Mouse (Mus musculus) forebrain, embryonic 10.5 days (tissue): ENCODE measurements around the gene Cc2d2a. TPM values are rescaled to one million over a fixed set of nuclear protein-coding genes. Genes with fewer than 3 reads are reported as not detected.

ENCODE experiments used
- DNase-seq: peaks from one replicate; pipeline ENCODE4 v3.0.0-alpha.2; 2017; ENCODE audit warnings: low spot score; ENCODE audit errors: extremely low spot score
- H3K27ac ChIP-seq: fragments of 300-500 bp; sonication (generic); 2 replicates; pipeline ENCODE4 v1.5.1; 2016; ENCODE audit warnings: mild to moderate bottlenecking
- H3K27me3 ChIP-seq: fragments of 300-500 bp; sonication (generic); 2 replicates; pipeline ENCODE4 v1.6.1; 2016; ENCODE audit warnings: mild to moderate bottlenecking; ENCODE audit not compliant: poor library complexity, severe bottlenecking
- H3K36me3 ChIP-seq: fragments of 300-500 bp; sonication (generic); replicated peaks from 2 replicates; pipeline ENCODE4 v1.6.1; 2016; ENCODE audit warnings: mild to moderate bottlenecking, moderate library complexity
- H3K4me1 ChIP-seq: fragments of 300-500 bp; sonication (generic); 2 replicates; pipeline ENCODE4 v1.6.1; 2016
- H3K4me3 ChIP-seq: fragments of 300-500 bp; sonication (generic); 2 replicates; pipeline ENCODE4 v1.5.1; 2016; ENCODE audit warnings: mild to moderate bottlenecking, moderate library complexity
- H3K9me3 ChIP-seq: fragments of 300-500 bp; sonication (generic); 2 replicates; pipeline ENCODE4 v1.6.1; 2016; ENCODE audit warnings: mild to moderate bottlenecking, moderate library complexity
- WGBS: fragments of 180-500 bp; shearing (Covaris S2); methylation state at CpG from one replicate; pipeline ENCODE4 v1.1.7; 2016; 5-methylcytosine and 5-hydroxymethylcytosine counted together
- polyA plus RNA-seq: library from polyadenylated mRNA; unstranded; fragments of >200 nt; fragmentation: Nextera tagmentation; extraction: Ambion mirVana; gene quantifications from 2 replicates; pipeline ENCODE4 v1.2.1, GENCODE M21; 2016

Gene Cc2d2a
- polyA plus RNA-seq, 1 experiment from 2014 or later, result 9.8 TPM

DNA sequence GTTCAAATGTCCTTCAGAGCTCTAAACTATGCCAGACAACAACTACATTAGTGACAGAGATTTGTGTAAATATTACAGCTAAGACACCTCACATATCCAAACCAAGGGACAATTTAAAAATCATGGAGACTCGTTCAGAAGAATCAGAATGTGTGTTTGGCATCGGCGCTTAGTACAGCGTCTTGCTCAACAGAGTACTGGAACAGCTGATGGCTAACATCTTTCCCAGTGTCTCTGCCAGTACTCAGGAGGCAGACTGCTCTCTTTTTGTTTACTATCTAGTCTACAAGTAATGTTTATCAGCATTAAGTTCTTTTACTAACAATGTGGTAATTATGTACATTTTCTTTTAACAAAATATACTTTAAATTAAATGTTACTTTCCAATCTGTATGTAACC is 85.9 kb downstream of the Cc2d2a start:
- DNase-seq, result no peak
- 95% methylated on average over 4 of the region's 4 CpGs for WGBS
- H3K4me1 ChIP-seq, result no peaks in the 10 kb centered on the region
- H3K27me3 ChIP-seq, result no peaks in the 10 kb centered on the region
- H3K4me3 ChIP-seq, result no peak overlapping the region
- peaks cover 62% of the 10 kb centered on the region for H3K36me3 ChIP-seq
- H3K9me3 ChIP-seq, result no peaks in the 10 kb centered on the region
- no peak overlapping the region for H3K27ac ChIP-seq

DNA sequence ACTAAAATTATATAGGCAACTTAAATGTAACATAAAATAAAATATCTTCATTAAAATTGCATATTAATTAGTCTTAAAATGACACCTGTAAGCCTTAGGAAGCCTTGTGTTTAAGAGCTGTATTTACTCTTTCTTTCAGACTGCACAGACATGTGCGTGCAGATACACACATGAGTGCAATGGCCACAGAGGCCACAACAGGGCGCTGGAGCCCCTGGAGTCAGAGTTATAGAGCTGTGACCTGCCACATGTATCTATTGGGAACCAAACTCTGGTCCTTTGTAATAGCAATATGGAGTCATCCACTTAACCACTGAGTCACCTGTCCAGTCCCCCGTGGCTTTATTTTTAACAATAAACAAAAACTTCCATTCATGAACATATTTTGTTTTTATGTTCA is 86.9 kb downstream of the Cc2d2a start:
- no peak overlapping the region for H3K4me3 ChIP-seq
- H3K9me3 ChIP-seq, result no peaks in the 10 kb centered on the region
- WGBS, result 88% methylated on average over 3 of the region's 3 CpGs
- no peak overlapping the region for H3K27ac ChIP-seq
- no peaks in the 10 kb centered on the region for H3K4me1 ChIP-seq
- H3K27me3 ChIP-seq, result no peaks in the 10 kb centered on the region
- DNase-seq, result no peak
- peaks cover 60% of the 10 kb centered on the region for H3K36me3 ChIP-seq

DNA sequence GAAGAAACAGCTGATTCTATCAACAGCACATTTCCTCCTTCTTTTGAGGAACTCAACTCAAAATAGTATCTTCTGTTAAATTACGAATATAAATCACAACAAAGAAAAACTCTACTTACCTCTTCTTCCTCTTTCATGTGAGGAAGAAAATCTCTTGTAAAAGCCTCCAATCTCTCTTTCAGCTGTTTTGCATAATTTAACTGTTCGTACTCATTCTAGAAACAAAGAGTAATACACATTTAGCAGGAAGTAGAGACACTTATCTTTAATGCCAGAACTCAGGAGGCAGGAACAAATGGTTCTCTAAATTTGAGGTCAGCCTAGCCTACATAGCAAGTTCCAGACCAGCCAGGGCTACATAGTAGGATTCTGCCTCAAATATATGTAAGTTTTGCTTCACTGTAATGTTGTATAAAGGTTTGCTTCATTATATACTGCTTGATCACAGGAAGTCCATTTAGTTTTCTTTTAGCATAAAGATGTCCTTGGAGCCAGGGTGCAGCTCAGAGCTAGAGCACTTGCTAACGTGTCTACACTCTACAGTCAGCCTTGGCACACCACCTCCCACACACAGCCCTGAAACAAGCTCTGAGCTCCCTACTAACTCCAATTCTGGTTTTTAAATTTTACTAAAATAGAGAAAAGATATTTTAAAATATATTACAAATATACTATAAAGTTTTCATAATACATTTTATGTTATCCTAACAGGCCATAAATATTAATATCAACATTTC is 108.6 kb downstream of the Cc2d2a start:
- H3K4me1 ChIP-seq, result no peaks in the 10 kb centered on the region
- H3K36me3 ChIP-seq, result peaks cover 71% of the 10 kb centered on the region
- H3K27me3 ChIP-seq, result no peaks in the 10 kb centered on the region
- no peak overlapping the region for H3K27ac ChIP-seq
- no peak overlapping the region for H3K4me3 ChIP-seq
- WGBS, result 90% methylated on average over 3 of the region's 3 CpGs
- DNase-seq, result no peak
- no peaks in the 10 kb centered on the region for H3K9me3 ChIP-seq

DNA sequence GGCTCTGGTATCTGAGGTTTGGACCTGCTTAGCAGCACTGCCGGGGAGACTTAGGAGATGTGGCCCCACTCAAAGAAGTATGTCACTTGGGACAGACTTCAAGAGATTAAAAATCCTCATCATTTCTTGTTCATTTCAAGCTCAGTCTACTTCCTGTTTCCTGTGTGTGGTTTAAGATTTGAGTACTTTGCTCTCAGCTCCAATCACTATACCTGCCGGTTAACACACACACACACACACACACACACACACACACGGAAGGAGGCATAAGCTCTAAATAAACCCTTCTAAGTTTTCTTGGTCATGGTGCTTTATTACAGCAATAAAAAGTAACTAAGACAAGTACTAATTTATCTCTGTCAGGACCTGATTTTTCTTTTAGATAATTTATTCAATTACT is 109.4 kb downstream of the Cc2d2a start:
- H3K4me3 ChIP-seq, result no peak overlapping the region
- H3K4me1 ChIP-seq, result no peaks in the 10 kb centered on the region
- H3K9me3 ChIP-seq, result no peaks in the 10 kb centered on the region
- H3K27ac ChIP-seq, result no peak overlapping the region
- WGBS, result 92% methylated on average over 3 of the region's 3 CpGs
- DNase-seq, result no peak
- H3K36me3 ChIP-seq, result peaks cover 64% of the 10 kb centered on the region
- no peaks in the 10 kb centered on the region for H3K27me3 ChIP-seq

DNA sequence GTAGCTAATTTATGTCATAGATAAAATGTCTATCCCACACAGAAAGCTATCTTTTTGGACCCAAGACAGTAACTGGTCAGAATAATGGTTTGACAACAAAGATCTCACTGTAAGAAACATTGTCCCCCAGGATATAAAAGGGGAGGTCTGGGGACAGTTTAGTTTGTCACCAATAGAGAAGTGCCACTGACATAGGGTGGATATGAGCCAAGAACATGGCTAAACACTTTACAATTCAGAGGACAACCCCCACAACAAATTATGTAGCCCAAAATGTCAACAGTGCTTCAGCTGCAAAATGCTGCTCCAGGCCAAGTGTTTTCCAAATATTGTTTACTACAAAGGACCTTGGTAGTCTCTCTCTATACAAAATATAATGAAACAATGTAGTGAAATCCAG is 114.3 kb downstream of the Cc2d2a start:
- Histone ChIP-seq H3K4me1 (peaks cover 12% of the 10 kb centered on the region), H3K4me3 (no peak overlapping the region), H3K9me3 (no peaks in the 10 kb centered on the region; the same call in 1 of the 2 replicates), H3K27me3 (no peaks in the 10 kb centered on the region), H3K27ac (no peak overlapping the region), H3K36me3 (peaks cover 33% of the 10 kb centered on the region)
- DNase-seq, result no peak

DNA sequence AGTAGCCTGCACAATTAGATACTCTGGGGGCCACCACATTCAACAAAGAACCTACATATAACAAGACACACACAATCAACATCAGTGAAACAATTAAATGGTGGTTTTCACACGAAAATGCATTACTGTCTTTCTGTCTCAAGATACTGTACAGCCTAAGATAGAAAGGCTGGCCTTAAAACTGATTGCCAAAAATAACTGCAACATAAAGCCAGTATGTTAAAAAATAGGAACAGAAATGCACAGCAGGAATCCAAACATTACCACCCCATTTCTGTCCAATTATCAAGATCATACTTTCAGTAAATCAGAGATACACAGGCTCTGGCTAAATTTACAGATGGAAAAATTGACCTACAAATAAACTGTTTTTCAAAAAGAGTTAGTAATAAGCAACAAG is 114.8 kb downstream of the Cc2d2a start:
- peaks cover 27% of the 10 kb centered on the region for H3K36me3 ChIP-seq
- H3K27me3 ChIP-seq, result no peaks in the 10 kb centered on the region
- H3K9me3 ChIP-seq, result no peaks in the 10 kb centered on the region; the same call in 1 of the 2 replicates
- H3K4me1 ChIP-seq, result peaks cover 12% of the 10 kb centered on the region
- DNase-seq, result no peak
- H3K27ac ChIP-seq, result no peak overlapping the region
- whole genome bisulfite sequencing, result 77% methylated on average over 1 of the region's 1 CpGs
- H3K4me3 ChIP-seq, result no peak overlapping the region

DNA sequence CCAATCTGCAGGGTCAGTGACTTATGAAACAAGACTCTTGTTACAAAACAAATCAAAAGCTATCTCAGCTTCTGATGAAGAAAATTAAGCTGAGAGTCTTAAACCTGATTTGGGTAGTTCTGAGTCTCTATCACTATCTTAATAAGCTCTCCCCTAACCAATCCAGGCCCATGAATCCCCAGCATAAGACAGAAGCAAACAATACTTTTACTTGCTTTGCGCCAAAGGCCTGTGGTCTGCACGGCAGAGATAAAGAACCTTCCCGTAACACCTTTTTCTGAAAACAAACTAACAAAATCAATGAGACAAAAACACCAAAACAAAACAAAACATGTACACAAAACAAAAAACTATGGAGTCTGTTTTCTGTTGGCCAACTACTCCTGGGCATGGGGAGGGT is 116.4 kb downstream of the Cc2d2a start:
- no peak for DNase-seq

DNA sequence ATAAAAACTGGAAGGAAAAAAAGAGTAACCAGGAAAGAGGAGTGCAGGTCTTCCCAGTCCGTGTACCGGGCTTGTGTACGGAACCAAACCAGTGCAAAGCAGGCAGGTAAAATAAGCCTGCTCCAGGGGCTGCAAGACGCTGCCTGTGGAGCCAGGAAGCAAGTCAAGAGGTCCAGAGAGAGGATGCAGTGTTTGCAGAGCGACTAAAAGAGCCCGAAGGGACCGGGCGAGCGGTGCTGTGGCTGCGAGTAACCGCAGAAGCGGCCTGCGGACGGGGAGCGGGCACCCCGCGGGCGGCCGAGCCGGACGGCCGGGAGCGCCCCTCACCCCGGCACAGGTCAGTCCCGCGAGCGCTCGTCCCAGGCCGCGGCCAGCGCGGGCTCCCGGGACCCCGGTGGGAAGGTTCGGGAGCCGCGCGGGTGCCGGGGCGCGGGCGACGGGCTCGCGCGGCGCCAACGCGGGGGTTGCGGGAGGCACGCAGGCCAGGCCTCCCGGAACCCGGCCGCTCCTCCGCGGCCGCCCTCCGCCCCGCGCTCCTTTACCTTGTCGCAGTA is 119.4 kb downstream of the Cc2d2a start:
- peaks cover 19% of the 10 kb centered on the region for H3K4me1 ChIP-seq
- H3K36me3 ChIP-seq, result peaks cover 15% of the 10 kb centered on the region
- no peaks in the 10 kb centered on the region; the same call in 1 of the 2 replicates for H3K9me3 ChIP-seq
- H3K4me3 ChIP-seq, result peak overlapping the region; percentile 89
- under 1% methylated on average over 49 of the region's 61 CpGs for WGBS
- no peaks in the 10 kb centered on the region for H3K27me3 ChIP-seq
- peak; percentile 49 for DNase-seq
- peak overlapping the region; percentile 99 for H3K27ac ChIP-seq

More for the DNA sequence above, 116.4 kb downstream of the Cc2d2a start:
- peaks cover 19% of the 10 kb centered on the region for H3K4me1 ChIP-seq
- 98% methylated on average over 3 of the region's 3 CpGs for WGBS
- no peak overlapping the region for H3K4me3 ChIP-seq
- no peaks in the 10 kb centered on the region for H3K27me3 ChIP-seq
- H3K36me3 ChIP-seq, result peaks cover 15% of the 10 kb centered on the region
- H3K9me3 ChIP-seq, result no peaks in the 10 kb centered on the region; the same call in 1 of the 2 replicates
- H3K27ac ChIP-seq, result no peak overlapping the region

DNA sequence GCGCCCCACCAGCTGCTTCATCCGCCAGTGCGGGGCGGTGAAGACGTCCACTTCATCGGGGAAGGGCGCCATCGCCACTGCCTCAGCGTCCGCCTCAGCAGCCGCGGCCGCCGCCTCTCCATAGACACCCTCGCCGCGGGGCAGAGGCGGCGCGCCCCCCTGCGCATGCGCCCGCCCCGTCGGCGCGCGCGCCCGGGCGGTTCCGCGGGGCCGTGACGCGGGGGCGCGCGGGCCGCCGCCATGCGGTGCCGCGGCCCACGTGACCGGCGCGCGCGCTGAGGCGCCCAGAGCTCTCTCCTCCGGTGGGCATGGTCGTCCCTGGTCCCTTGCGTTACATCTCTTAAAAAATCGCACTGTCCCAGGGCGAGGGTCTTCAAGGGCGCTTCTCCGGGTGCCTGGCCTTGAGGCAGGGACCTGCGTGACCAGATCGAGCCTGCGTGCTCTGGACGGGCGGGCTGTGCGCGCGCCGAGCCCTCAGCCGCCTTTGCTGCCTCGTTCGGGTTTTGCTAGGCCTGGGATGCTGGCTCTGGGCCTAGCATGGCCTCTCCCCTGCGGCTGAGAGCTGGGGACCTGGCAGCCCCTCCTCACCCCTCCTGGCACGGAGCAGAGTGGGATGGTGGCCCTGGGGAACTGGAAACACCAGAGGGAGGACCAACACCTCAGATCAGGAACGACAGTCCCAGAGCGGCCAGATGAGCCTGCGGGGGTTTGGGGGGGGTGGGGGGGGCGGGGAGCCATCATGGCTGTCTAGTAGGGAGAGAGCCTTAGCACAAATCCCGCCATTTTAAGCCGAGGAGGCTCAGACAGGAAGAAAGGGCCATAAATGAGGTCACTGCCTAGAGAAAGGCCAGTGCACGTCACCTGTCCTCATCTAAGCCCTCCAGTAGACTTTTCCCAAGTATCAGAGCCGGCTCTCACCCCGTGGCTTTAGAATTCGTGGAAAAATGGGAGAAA is 120.1 kb downstream of the Cc2d2a start:
- Histone ChIP-seq H3K27ac (peak overlapping the region; percentile 99), H3K4me1 (peaks cover 19% of the 10 kb centered on the region), H3K36me3 (peaks cover 15% of the 10 kb centered on the region), H3K4me3 (peak overlapping the region; percentile 89), H3K9me3 (no peaks in the 10 kb centered on the region; the same call in 1 of the 2 replicates), H3K27me3 (no peaks in the 10 kb centered on the region)
- 4% methylated on average over 81 of the region's 82 CpGs for WGBS
- peak; percentile 79 for DNase-seq

DNA sequence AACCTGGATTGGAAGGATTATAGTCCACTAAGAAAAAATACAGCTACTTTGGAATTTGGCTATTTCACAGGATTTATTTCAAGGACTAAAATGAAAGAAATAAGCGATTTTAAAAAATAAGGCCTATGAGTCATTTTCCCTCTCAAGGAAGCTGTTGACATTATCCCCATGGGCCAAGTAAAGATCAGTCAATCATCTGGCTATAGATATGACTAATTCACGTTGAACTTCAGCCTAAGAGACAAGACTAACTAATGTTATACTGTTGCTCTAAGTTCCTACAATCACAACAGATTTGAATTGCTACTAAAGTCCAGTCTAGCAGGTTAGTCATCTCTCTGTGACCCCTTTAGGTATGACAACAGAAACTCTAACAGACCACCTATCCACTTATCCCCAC is 121.8 kb downstream of the Cc2d2a start:
- Histone ChIP-seq H3K36me3 (peaks cover 9% of the 10 kb centered on the region), H3K27ac (no peak overlapping the region), H3K9me3 (no peaks in the 10 kb centered on the region; the same call in 1 of the 2 replicates), H3K4me1 (peaks cover 19% of the 10 kb centered on the region), H3K4me3 (no peak overlapping the region), H3K27me3 (no peaks in the 10 kb centered on the region)
- DNase-seq, result no peak
- WGBS, result 89% methylated on average over 2 of the region's 2 CpGs

DNA sequence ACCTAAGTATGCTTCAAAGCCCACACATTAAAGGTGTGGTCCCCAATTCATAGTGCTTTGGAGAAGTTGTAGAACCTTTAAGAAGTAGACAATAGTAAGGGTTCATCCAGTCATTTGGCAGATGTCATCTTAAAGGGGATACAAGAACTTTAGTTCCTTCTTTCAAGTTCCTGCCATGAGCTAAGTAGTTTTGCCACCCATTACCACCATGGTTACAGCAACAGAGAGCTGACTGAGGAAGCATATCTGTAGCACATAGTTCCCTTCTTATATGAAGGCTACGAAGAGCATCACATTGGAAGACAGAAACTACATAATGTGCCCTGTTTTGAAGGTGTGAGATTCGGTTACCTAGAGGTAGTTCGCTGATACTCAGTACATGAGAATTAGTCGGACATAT is 124.5 kb downstream of the Cc2d2a start:
- H3K27ac ChIP-seq, result no peak overlapping the region
- WGBS, result 92% methylated on average over 4 of the region's 4 CpGs
- no peaks in the 10 kb centered on the region for H3K9me3 ChIP-seq
- peaks cover 7% of the 10 kb centered on the region for H3K4me1 ChIP-seq
- H3K27me3 ChIP-seq, result no peaks in the 10 kb centered on the region
- no peaks in the 10 kb centered on the region for H3K36me3 ChIP-seq
- H3K4me3 ChIP-seq, result no peak overlapping the region
- DNase-seq, result no peak

DNA sequence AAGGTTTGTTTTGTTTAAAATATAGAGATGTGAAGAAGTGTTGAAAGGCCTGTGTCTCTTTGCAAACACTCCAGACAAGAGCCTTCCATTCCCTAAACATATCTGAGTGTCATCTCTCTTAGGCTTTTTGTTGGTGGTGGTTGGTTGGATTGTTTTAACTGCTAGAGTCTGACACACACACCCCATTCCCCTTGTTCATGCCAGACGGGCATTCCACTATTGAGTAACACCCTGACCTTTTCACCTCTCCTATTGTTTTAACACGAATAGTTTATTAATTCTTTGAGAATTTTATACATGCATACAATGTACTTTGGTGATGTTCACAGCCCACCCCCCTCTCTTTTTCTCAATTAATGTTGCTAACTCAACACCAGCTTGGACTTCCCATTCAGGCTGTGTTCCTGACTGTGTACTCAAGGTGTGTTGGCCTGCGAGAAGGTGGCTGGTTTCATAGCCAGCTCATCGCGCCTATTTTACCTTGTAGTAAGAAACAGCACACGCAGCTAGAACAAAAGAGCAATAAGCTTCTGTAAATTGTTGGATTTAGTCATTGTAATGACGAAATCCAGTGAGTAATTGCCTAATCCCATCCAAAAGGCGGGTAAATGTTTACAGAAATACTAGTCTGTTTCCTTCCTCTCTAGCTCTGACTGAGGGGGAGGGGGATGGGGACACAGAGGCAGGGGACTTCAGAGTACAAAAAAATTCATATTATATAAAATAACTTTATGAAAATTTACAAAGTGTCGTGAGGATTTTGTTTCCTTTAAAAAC is 126.0 kb downstream of the Cc2d2a start:
- Histone ChIP-seq H3K36me3 (no peaks in the 10 kb centered on the region), H3K4me3 (no peak overlapping the region), H3K27me3 (no peaks in the 10 kb centered on the region), H3K27ac (no peak overlapping the region), H3K9me3 (no peaks in the 10 kb centered on the region), H3K4me1 (no peaks in the 10 kb centered on the region)
- no peak for DNase-seq
- WGBS, result 85% methylated on average over 9 of the region's 9 CpGs
